Mouse (Mus musculus) layer of hippocampus, postnatal 25 days (tissue): ENCODE measurements at regions not wholly inside any gene's neighbourhood (a gene's known extent, or its start where the extent isn't known, plus 50 kb on each side); places are given as distances from the start of the nearest gene placed in this dataset.

Source experiments
- DNase-seq, 2 experiments: peaks; one replicate each; pipeline ENCODE4 v3.0.0; 2022; ENCODE audit warnings: mixed read lengths in 2 of 2, low spot score in 1 of 2; ENCODE audit errors: extremely low spot score in 1 of 2

DNA sequence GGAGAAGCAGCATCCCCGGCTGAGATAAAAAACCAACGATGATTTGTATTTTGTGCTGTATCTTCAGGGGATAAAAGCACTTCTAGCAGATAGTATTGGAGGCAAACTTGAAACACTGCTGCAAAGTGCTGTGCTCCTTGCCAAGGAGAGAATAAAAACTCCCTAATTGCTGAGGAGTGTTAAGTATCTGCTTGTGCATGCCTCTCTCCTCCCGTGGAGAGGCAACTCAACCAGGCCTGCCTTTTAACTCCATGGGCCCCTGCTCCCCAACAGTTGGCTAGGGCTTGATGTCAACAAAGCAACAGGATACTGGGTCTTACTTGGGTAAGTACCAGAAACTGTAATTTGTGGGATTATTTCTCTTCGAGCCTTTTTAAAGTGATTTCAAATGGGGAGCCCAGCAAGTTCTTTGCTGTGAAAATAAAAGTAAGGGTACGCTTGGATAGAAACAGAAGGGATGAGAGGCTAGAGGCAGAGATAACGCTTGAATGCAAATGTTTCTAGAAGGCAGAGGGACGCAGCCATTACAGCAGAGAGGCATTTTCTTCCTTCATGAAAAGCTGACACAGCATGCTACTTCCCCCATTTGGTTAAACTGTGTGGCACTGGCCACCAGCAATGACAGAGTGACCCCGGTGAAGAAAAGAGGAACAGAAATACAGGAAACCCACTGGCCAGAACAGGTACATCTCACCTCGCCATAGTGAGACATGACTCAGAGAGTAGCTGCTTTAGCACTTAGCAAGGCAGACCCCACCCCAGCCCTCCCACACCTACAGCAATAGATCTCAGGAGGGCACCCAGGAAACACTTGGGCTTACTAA, 369.0 kb upstream of the Spred2 start:
- DNase-seq = no peak

DNA sequence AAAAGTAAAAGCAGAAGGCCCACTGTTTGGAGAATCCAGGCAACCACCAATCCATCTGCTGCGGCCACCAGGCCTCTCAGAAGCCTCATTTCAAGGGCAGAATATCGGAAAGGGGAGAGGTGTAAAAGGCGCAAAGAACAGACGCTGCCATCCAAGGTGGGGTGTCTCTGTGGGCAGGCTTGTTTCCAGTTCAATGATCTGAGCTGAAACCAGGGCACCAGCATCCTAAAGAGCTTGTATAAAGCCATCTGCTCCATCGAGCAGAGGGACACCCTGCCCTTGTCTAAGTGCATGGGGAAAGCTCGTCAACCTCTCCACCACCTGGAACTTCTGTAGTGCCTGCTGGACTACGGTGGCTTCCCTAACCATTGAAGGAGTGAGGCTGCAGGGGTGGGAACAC, 363.7 kb upstream of the Spred2 start:
- DNase-seq = no peak

DNA sequence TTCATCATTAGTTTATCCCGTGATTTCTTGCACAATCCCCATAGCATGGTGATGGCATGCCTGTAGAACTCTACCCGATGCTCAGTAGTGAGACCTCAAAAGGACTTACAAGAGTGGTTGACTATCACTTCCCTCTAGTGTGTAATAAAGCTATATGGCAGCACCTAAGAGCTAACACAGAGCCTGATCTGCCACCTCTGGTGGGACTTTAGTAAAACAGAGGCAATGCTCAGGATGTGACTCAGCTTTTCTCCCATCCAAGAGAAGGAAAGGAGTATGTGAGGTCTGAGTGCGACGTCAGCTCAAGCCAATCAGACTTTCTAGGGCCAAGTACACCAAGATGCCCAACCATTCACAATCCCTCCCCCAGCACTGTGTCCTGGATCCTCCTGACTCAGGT, 361.5 kb upstream of the Spred2 start:
- DNase-seq = no peak

DNA sequence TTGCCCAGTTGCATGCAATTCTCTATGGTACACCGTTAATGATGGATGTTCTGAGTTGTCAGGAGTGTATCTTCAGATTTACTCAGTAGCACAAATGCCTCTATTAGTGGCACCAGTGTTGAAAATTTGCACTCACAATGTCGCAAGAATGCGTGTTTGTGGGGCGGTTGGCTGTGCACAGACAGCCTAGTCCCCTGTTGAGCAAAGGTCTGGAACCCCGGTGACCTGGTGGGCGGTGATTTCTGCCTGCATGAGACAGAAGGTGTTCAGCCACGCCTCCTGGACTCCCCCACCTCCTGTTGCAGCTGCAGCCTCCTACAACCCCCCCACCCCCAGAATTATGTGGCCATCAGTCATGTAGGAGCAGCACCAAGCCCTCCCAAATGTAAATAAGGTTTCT, 338.9 kb upstream of the Spred2 start:
- DNase-seq = no peak

DNA sequence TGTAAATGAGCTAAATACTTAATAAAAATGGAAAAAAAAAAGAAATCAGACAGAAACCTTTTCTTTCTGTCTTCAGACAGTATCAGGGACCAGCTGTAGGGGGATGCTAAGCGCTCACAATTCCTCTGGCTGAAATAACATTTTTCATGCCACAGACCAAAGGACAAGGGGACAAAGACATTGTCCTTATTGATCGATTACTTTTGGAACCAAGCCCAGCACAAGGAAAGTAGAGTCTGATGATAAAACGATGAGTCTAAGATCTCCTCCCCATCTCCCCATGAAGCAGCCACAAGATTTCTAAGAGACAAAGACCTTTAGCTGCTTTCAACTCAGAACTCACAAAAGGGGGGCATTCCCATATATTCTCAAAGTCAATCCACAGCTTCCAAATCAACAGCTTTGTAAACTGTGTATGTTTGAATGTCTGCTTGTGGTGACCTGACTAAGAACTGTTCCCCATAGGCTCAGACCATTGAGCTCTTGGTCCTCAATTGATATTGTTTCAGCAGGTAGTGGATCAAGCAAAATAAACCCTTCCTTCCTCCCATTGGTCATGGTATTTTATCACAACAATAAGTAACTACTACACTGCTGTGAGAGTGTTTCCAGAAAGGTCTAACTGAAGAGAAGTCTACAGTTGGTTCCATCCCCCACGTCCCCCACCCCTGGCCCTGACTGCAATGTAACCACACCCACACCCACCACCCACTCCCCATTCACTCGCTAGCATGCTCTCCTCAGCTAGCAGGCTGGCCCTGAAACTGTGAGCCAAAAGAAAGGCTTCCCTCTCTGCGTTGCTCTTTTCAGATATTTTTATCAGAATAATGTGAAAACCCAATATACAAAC, 331.4 kb upstream of the Spred2 start:
- no peak for DNase-seq

DNA sequence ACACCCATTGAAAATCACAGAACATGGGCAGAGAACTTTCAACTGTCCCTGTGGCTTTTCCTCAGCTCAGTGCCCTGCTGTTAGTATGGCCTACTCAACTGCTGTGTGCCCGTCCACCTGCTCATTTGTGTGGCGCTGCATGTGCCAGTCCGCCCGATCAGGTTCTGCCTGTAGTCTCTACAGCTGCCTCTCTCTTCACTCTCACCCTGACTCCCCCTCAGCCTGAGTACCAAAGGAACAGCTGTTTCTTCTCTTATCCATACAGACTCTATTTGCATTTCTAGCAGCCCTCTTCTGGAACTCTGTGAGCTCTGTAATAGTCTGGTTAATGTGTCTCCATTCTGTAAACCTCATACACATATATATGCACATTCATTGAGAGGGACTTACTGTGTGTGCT, 329.1 kb upstream of the Spred2 start:
- DNase-seq = no peak

DNA sequence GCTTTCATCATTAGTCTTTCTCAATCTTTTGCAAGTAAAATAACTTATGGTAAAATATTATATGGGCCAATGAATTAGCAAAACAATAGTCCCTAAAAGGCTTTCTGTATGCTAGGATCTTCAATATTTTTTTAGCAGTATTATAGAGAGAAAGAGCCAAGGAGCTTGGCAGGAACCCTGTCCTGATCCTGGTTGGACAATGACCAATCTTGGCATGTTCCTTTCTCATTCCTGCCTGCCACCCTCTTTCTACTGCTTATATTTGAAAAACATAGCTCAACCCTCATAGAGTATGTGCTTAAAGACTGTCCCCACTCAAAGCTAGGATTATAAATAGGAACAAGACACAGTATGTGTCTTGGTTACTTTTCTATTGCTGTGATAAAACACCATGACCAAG, 327.8 kb upstream of the Spred2 start:
- DNase-seq = no peak

DNA sequence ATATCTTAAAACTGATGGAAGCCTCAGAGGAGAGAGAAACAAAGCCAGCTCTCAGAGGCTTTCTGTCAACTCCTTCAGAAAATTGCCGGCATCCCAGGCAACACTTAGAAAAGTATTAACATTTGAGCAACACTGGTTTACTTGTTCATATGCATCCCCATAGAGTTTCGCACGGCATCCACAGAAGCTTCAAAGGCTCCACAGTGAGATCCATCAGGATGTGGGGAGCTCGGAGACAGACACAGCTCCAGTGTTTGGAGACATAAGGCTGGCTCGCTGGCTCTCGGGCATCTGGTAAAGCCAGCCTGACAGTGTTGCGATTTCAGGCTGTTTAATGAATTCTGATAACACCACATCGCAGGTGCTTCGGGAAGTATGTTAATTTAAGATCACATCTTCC, 324.7 kb upstream of the Spred2 start:
- no peak for DNase-seq

DNA sequence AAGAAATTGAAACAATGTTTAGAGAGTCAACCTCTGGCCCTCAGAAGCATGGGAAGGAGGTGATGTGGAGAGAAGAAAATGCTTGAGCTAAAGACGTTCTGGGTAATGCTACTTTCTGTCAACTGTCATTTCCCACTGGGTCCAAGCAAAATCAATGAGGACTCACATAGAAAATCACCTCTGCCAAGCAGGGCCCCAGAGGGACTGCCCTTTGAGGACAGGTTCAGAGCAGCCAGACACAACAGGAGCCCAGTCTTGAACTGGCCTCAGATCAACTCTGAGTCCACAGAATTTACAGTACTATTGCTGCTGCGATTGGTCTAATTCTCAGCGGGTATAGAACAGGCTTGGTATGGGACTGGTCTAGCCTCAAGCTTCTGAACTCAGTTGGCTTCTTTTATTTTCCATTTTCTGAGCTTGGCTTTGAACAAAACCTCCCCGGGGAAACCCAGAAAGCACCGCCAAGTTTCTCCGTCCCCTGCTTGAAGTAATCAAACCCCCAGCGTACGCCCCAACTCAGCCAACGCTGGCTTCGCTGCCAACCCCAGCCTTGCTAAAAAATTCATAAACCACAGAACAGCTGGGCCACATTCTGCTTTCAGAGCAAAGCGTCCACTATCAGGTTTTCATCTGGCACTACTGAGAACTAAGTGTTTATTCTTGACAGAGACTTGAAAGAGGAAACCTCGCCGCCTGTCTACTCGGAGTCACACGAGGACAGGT, 322.8 kb upstream of the Spred2 start:
- DNase-seq = no peak

DNA sequence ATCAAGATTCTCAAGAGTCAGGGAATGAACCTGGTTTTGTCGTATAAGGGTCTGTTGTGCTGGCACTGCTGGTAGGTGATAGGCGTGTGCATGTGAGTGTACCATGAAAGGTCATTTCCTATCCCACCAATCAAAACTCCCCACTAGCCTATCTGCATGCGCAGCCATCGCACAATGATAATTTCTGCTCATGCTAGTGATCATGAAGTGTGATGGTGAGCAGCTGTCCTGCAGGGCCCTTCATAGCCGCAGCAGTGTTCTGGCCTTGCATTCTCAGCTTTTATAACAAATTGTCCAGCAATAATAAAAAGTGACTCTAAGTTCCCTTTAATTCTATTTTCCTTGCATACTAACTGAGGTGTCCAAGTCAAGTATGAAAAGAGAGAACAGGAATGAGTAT, 321.7 kb upstream of the Spred2 start:
- DNase-seq = no peak

DNA sequence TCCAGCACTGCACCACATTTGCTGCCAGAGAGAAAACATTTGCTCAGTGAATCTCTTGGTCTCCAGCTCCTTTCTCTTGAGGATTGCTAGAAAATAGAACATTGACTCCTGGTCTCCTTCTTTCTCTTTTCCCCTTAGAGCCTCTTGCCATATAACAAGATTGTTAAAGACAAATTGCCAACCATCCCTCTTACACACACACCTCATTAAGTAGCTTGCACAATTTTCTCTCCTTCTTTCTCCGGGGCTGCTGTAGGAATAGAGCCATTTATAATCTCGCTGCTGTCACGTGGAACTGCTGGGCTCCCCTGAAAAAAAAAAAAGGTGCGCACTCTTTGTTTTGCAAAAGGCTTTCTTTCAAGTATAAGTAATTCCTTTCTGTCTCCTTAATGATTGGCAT, 318.6 kb upstream of the Spred2 start:
- DNase-seq = no peak

DNA sequence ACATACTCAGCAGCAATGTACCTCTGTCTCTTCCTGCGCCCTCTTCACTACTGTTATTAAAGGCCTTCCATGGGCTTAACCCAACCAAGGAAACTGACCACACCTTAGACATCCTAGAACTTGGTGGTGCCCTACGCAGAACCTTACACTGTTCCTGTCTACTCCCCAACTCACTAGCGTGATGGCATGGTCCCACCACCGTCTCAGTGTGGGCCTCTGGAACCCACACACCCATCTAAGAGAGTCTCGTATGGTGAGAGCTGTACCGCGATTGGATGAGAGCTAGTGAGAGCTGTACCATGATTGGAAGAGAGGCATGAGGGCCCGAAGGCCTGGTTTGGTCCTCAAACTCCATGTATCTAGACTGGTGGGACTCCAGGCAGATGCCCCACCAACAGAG, 317.2 kb upstream of the Spred2 start:
- DNase-seq = no peak

DNA sequence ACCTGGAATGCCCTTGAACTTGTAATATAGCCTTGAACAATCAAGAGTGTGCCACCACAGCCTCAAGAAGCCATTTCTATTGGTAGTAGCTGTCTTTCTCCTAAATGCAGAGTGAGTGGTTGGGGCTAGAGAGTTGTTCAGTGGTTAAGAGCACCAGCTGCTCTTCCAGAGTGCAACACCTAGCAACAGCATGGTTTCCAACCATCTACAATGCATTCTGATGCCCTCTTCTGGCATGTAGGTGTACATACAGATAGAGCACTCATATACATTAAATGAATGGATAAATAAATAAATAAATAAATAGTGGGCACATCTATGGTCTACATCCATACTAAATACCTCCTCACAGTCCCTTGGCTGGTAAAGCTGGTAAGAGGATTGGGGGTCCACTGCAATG, 316.2 kb upstream of the Spred2 start:
- no peak for DNase-seq

DNA sequence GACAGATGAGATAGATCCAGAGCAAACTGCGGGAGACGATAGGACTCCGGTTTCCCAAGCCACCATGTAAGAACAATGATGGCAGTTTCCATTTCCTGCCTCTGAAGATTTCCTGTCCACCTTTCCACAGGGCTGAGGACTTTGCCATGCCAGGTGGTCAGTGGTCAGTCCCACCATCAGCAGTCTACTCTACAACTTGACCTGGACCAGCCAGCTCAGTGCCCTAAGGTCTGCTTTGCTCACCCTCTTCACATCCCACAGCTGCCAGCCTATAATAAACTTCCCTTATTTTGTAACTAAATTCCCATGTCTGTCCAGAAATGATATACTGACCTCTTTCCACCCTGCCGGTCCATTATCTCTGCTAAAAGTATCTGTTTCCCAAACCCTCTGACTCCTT, 315.7 kb upstream of the Spred2 start:
- no peak for DNase-seq

DNA sequence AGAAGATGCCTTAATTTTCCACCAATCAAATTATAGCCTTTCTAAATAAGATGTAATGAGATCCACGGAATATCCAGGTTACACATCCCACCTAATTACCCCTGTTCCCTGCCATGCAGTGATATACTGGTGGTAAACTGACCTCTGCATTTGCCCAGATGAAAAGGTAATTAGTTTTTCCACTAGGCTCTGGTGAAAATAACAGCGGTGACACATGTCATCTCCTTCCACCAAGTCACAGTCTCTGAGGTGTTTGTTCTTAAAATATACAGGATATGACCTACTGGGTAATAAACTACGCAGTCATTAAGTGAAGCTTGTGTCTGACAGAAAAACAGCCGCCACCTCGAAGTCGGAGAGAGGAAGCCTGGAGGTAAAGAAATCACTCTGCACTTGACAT, 313.6 kb upstream of the Spred2 start:
- DNase-seq = no peak

DNA sequence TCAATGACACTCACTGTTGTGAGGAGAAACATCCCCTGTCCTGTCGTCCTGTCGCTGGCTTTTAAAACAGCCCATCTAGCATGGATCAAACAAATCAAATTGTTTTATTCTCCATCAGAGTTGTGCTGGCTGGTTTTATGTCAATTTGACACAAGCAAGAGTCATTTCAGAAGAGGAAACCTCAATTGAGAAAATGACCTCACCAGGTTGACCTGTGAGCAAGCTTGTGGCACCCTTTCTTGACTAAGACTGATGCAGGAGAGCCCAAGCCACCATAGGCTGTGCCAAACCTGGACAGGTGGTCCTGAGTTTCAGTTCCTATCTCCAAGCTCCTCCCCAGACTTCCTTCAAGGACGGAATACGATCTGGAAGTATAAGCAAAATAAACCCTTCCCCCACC, 313.0 kb upstream of the Spred2 start:
- no peak for DNase-seq

DNA sequence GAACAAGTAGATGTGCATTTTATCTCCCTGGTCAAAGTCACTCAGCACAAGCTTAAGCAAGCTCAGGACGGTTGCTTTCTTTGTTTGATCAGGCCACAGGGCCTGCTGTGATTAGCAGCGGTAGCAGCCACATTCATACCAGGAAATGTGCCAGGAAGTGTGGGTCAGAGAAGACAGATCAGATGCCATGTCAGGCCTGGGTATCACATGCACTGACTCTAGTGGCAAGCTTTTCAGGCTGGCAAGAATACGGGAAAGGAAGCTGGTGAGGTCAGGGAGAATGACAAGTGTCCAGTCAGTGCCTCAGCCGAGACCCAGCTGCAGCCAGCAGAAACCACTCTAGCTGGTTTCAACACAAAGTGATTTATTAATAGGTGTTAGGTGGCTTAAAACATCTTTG, 307.7 kb upstream of the Spred2 start:
- no peak for DNase-seq

DNA sequence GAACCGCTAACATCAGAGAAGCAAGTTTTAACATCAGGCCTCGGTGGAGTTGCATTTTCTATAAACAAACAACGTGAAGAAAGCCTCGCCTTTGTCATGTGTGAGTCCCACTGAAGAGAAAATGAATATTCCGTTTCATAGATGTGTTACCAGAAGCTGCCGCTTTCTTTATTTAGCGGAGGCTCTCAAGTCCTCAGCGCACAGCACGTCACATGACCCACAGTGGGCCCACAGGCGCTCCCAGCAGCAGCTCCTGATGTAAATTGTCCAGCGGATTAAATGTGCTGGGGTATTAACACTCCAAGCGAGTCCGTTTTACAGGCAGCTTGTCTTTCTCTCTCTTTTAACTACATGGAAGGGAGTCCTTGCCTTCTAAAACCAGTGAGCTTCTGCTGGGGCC, 304.7 kb upstream of the Spred2 start:
- DNase-seq = no peak

DNA sequence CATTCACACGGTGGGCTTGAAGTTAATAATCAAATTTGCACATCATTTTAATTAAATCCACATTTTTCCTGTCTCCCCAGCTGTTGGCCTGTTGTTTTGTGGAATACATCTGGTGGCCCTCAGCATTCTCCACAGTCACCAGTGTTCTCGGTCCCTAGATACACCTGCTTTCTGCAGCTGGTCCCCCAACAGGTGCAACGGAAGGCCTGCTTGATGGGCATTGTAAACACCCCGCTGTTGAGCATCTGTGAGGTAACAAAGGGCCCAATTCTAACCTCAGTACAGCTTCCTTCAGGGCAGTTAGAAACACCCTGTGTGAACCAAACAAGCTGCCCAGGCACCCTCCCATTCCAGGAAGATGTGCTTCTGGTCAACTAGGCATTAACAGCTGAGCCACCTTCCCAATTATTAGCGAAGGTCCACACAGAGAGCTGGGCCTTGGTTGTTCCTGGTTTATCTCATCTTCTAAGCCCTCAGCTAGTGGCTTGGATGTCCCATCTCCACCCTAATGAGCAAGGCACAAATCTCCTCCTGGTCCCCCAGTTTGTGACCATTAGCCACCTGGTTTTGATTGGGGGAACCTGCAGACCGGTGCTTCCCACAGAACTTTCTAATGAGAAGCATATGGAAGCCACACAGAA, 293.0 kb upstream of the Spred2 start:
- DNase-seq = no peak

DNA sequence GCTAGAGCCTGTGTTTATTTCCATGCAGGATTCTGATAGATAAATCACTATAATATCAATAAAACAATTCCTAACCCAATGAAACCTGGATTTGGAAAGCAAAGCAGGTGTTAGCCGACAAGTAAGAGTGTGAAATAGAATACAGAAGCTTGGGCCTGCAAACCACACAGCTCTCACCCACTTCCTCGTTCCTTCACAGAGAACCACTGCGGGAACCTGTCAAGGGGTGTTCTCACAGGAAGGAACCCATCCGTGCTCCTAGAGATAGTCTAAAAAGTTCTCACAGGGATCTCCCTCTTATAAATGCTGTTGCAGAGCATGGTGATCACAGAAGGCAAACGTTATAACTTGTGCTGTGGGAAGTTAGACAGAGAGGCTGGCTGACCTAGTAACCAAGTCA, 291.7 kb upstream of the Spred2 start:
- DNase-seq = no peak

DNA sequence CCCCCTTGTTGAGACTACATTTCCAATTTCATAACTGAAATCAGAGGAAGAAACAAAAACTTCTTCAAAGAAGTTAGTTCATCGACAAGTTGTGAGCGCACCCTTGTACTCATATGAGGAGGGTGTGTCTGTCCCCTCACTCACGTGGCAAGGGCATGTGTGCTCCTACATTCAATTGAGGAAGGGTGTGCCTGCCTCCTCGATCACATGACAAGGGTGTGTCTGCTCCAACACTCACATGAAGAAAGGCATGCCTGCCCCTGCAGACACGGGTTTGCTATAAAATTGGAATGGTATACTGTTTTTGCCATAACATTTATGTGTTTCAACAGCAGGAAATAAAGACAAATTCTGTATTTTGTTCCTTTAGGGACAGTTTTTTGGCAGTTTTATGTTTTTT, 290.6 kb upstream of the Spred2 start:
- DNase-seq = no peak
